8 mouse cellular contexts compared by ENCODE assay signal in genomic region chr1:179960543-179960876, GRCm38 (mm10). TPM values are rescaled to one million over a fixed set of nuclear protein-coding genes. Genes with fewer than 3 reads are reported as not detected.
DNase-seq lines count a peak whose midpoint lies in the region; ATAC-seq and TF ChIP-seq lines count a peak whose summit lies in the region.

No protein-coding gene starts in this region.

- no peak for TF ChIP-seq POLR2A in spleen, adult 2 months (IDR thresholded peaks at IDR 0.05; ENCODE audit: low read depth, low read length)

- no peaks in the 10 kb centered on the region; the same call in 1 of the 2 replicates for H3K36me3 ChIP-seq in erythroblast, embryonic 14.5 days (ENCODE audit: control insufficient read depth)
- no peaks in the 10 kb centered on the region for H3K36me3 ChIP-seq in spleen, adult 2 months (ENCODE audit: control insufficient read depth, insufficient read depth, low read length)
- no peaks in the 10 kb centered on the region for H3K36me3 ChIP-seq in limb, embryonic 15.5 days
- H3K36me3 ChIP-seq in stomach, embryonic 16.5 days (ENCODE audit: control insufficient read depth, insufficient read depth, low read length), result no peaks in the 10 kb centered on the region

- H3K27me3 ChIP-seq in erythroblast, embryonic 14.5 days (ENCODE audit: control insufficient read depth), result peaks cover 10% of the 10 kb centered on the region
- H3K27me3 ChIP-seq in spleen, adult 2 months (ENCODE audit: control insufficient read depth, insufficient read depth, low read length), result peaks cover 22% of the 10 kb centered on the region
- no peaks in the 10 kb centered on the region for H3K27me3 ChIP-seq in limb, embryonic 15.5 days
- no peaks in the 10 kb centered on the region for H3K27me3 ChIP-seq in stomach, embryonic 16.5 days (ENCODE audit: control insufficient read depth, insufficient read depth, low read length)

- H3K4me1 ChIP-seq in erythroblast, embryonic 14.5 days (ENCODE audit: control insufficient read depth), result peaks cover 38% of the 10 kb centered on the region
- no peaks in the 10 kb centered on the region; the same call in 1 of the 2 replicates for H3K4me1 ChIP-seq in spleen, adult 2 months (ENCODE audit: control insufficient read depth, insufficient read depth, insufficient read length)
- H3K4me1 ChIP-seq in limb, embryonic 15.5 days, result peaks cover 21% of the 10 kb centered on the region
- peaks cover 11% of the 10 kb centered on the region for H3K4me1 ChIP-seq in stomach, embryonic 16.5 days (ENCODE audit: control insufficient read depth, insufficient read depth, low read length)

- DNase-seq in spleen, adult 2 months (ENCODE audit: low read depth in 1 of 2, low spot score in 2 of 2), result no peak
- DNase-seq in spleen, postnatal 14 days (ENCODE audit: low spot score in 2 of 2), result no peak
- no peak for DNase-seq in gastrocnemius, adult 8-10 months (ENCODE audit: low spot score in 2 of 2)
- no peak for DNase-seq in left cerebral cortex, adult 18-20 months (ENCODE audit: low spot score in 2 of 2)

- no peaks in the 10 kb centered on the region for H3K9me3 ChIP-seq in erythroblast, embryonic 14.5 days (ENCODE audit: control insufficient read depth, low read length)
- no peaks in the 10 kb centered on the region for H3K9me3 ChIP-seq in limb, embryonic 15.5 days
- no peaks in the 10 kb centered on the region for H3K9me3 ChIP-seq in stomach, embryonic 16.5 days (replicated peaks; ENCODE audit: control insufficient read depth, low read length)

- ATAC-seq in erythroblast, adult 5-6 weeks (replicated peaks; ENCODE audit: low FRiP score, poor library complexity, severe bottlenecking), result no peak
- ATAC-seq in limb, embryonic 15.5 days (ENCODE audit: insufficient number of reproducible peaks, low FRiP score, low TSS enrichment, low read depth), result no peak
- no peak for ATAC-seq in stomach, embryonic 16.5 days (ENCODE audit: insufficient read depth, low FRiP score)

- under 1% methylated on average over 9 of the region's 9 CpGs for WGBS in spleen, adult 2 months
- WGBS in limb, embryonic 15.5 days, result 0% methylated on average over 9 of the region's 9 CpGs
- 0% methylated on average over 9 of the region's 9 CpGs for WGBS in stomach, embryonic 16.5 days

- H3K4me2 ChIP-seq in limb, embryonic 15.5 days, result peak overlapping the region; percentile 79
- H3K4me2 ChIP-seq in stomach, embryonic 16.5 days (ENCODE audit: low read depth, low read length), result peak overlapping the region; percentile 63

- peak overlapping the region; percentile 87 for H3K9ac ChIP-seq in limb, embryonic 15.5 days
- peak overlapping the region; percentile 95 for H3K9ac ChIP-seq in stomach, embryonic 16.5 days (ENCODE audit: low read length)

- no peak overlapping the region for H3K27ac ChIP-seq in spleen, adult 2 months (ENCODE audit: insufficient read depth, low read length)
- H3K27ac ChIP-seq in limb, embryonic 15.5 days, result peak overlapping the region; percentile 95
- peak overlapping the region; percentile 96 for H3K27ac ChIP-seq in stomach, embryonic 16.5 days (ENCODE audit: low read length)

- H3K4me3 ChIP-seq in erythroblast, embryonic 14.5 days (replicated peaks), result peak overlapping the region; percentile 93
- peak overlapping the region; percentile 78 for H3K4me3 ChIP-seq in spleen, adult 2 months (ENCODE audit: extremely low read depth, insufficient read depth, insufficient read length)
- peak overlapping the region; percentile 80 for H3K4me3 ChIP-seq in limb, embryonic 15.5 days
- H3K4me3 ChIP-seq in stomach, embryonic 16.5 days (replicated peaks; ENCODE audit: low read length), result peak overlapping the region; percentile 86

- no peak for TF ChIP-seq CTCF in spleen, adult 2 months (IDR thresholded peaks at IDR 0.05; ENCODE audit: extremely low read depth, insufficient read depth, insufficient read length, insufficient replicate concordance)

RNA-seq across cellular contexts. Expression of gene Cdc42bpa, which starts 0.2 kb away (rescaled TPM):
- polyA plus RNA-seq in erythroblast, embryonic 14.5 days (2012), result 2.3 and 3.0 TPM in 2 replicates
- total RNA-seq in erythroblast, adult 5-6 weeks (2015; ENCODE audit: low replicate concordance), result 6.9 and 15.7 TPM in 2 replicates
- total RNA-seq in erythroblast, adult 5-6 weeks (2017; ENCODE audit: low replicate concordance), result 27.2 and 30.0 TPM in 2 replicates
- polyA plus RNA-seq in spleen, adult 2 months (2012; rRNA removed), result 2.8 and 3.6 TPM in 2 replicates
- 15.7 and 17.6 TPM in 2 replicates for polyA plus RNA-seq in limb, embryonic 15.5 days (2015; fragmentation: Nextera tagmentation; extraction: Ambion mirVana)
- 14.1 and 16.3 TPM in 2 replicates for polyA plus RNA-seq in stomach, embryonic 16.5 days (2015; fragmentation: Nextera tagmentation; extraction: Ambion mirVana)
- 10 to 100 TPM; 18.8 to 27.4 (median 24.2) TPM for total RNA-seq in gastrocnemius, adult 8-10 months (2022)
- total RNA-seq in left cerebral cortex, adult 18-20 months (2021), result 100 to 1,000 TPM; 223 to 236 TPM
